Mouse (Mus musculus) intestine, embryonic 16.5 days (tissue): ENCODE data around the gene Cmc1. TPM values are rescaled to one million over a fixed set of nuclear protein-coding genes. Genes with fewer than 3 reads are reported as not detected.
A peak's percentile ranks its signal among the peaks of the same experiment; 100 is the strongest.
"Not testable (repeated sequence)": the region's sequence is repeated elsewhere in the genome, so short reads cannot be mapped to it uniquely, and the experiment has no call there.

ENCODE experiments used
- ATAC-seq: fragments of 200-750 bp; cut with Nextera tagmentation; 2 replicates; pipeline ENCODE4 v1.8.0; 2017; ENCODE audit warnings: moderate TSS enrichment, moderate library complexity
- H3K27ac ChIP-seq: fragments of 300-500 bp; sonication (generic); 2 replicates; pipeline ENCODE4 v1.5.1; 2014; ENCODE audit warnings: mild to moderate bottlenecking, low read length
- H3K27me3 ChIP-seq: fragments of 300-500 bp; sonication (generic); replicated peaks from 2 replicates; pipeline ENCODE4 v1.6.1; 2014; ENCODE audit warnings: low read length, control low read depth, mixed read lengths; ENCODE audit not compliant: control insufficient read depth, insufficient read depth
- H3K36me3 ChIP-seq: fragments of 300-500 bp; sonication (generic); 2 replicates; pipeline ENCODE4 v1.6.1; 2014; ENCODE audit warnings: low read length, control low read depth; ENCODE audit not compliant: control insufficient read depth, insufficient read depth
- H3K4me1 ChIP-seq: fragments of 300-500 bp; sonication (generic); 2 replicates; pipeline ENCODE4 v1.6.1; 2014; ENCODE audit warnings: low read length, control low read depth, mixed read lengths; ENCODE audit not compliant: control insufficient read depth, insufficient read depth
- H3K4me2 ChIP-seq: fragments of 300-500 bp; sonication (generic); 2 replicates; pipeline ENCODE4 v1.6.1; 2014; ENCODE audit warnings: low read depth, low read length, control low read depth
- H3K4me3 ChIP-seq: fragments of 300-500 bp; sonication (generic); 2 replicates; pipeline ENCODE4 v1.5.1; 2014; ENCODE audit warnings: mild to moderate bottlenecking, low read length
- H3K9ac ChIP-seq: fragments of 300-500 bp; sonication (generic); 2 replicates; pipeline ENCODE4 v1.6.1; 2014; ENCODE audit warnings: low read depth, low read length
- H3K9me3 ChIP-seq: fragments of 300-500 bp; sonication (generic); 2 replicates; pipeline ENCODE4 v1.6.1; 2016; ENCODE audit warnings: low read length, control low read depth; ENCODE audit not compliant: control insufficient read depth
- WGBS: fragments of 180-500 bp; shearing (Covaris S2); extraction: QIAGEN DNeasy Blood & Tissue Kit; methylation state at CpG from one replicate; pipeline ENCODE4 v1.1.7; 2014; 5-methylcytosine and 5-hydroxymethylcytosine counted together
- polyA plus RNA-seq: library from polyadenylated mRNA; unstranded; fragments of >200 nt; fragmentation: Nextera tagmentation; extraction: Ambion mirVana; gene quantifications from 2 replicates; pipeline ENCODE4 v1.2.1, GENCODE M21; 2015

Gene Cmc1
- polyA plus RNA-seq, 1 experiment from 2014 or later = 57.6 TPM

DNA sequence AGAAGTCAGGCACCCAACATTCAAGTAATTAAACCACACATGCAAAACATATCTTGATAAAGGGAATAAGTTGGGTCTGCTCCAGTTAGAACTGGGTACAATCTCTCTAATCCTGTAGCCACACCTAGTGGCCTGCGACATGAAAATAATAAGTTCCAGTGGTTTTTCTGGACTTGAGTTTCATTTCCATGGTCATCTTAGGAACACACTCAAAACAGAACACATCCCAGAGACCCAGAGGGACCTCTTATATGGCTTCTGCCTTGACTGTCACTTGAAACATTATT is 1.2 kb upstream of the Cmc1 start:
- Histone ChIP-seq H3K4me1 (0 out of 2 replicates have a peak, but pooled peaks cover 11% of the 10 kb centered on the region), H3K27ac (no peak overlapping the region), H3K4me2 (no peak overlapping the region), H3K9ac (no peak overlapping the region), H3K9me3 (no peaks in the 10 kb centered on the region), H3K4me3 (no peak overlapping the region), H3K36me3 (no peaks in the 10 kb centered on the region), H3K27me3 (no peaks in the 10 kb centered on the region)
- no peak for ATAC-seq
- WGBS = 98% methylated on average over 1 of the region's 1 CpGs

DNA sequence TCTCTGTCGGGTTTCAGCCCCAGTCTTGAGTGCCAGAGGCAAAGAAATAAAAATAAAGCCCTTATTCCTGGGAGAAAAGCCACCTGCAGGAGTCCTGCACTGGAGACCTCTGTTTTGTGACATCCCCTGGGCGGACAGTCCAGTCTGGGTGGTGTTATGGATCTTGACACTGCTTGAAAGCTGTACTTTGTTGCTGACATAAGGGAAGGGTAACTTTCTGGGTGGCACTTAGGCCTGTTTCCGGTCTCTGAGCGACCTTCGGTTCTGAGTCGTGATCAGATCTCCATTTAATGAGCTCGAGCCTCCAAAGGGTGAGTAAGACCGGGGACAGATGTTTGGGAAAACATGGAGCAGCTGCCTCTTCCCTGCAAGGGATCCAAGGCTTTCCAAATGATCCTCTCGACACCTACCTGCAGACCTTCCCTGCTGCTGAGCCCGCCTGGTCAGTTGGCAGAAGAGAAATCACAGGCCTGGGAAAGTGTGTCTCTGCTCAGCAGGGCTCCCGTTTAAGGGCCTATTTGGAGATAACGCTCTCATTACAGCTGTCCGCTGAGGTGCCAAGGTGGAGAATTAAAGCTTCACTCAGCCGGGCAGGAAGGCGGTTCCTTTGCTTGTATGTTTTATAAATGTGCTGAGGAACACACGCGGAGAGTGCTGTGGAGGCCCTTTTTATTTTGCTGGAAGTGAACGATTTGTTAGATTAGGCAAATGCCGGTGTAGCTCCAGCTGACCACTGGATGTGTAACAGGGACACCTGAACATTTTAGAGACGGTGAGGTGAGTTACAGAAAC is 648 bp upstream of the Cmc1 start:
- H3K27me3 ChIP-seq = no peaks in the 10 kb centered on the region
- peak overlapping the region; percentile 95 for H3K4me3 ChIP-seq
- 78% methylated on average over 20 of the region's 20 CpGs for WGBS
- H3K4me2 ChIP-seq = peak overlapping the region; percentile 32
- H3K36me3 ChIP-seq = no peaks in the 10 kb centered on the region
- no peaks in the 10 kb centered on the region for H3K9me3 ChIP-seq
- H3K9ac ChIP-seq = no peak overlapping the region
- ATAC-seq = no peak
- H3K4me1 ChIP-seq = 0 out of 2 replicates have a peak, but pooled peaks cover 11% of the 10 kb centered on the region
- H3K27ac ChIP-seq = no peak overlapping the region

DNA sequence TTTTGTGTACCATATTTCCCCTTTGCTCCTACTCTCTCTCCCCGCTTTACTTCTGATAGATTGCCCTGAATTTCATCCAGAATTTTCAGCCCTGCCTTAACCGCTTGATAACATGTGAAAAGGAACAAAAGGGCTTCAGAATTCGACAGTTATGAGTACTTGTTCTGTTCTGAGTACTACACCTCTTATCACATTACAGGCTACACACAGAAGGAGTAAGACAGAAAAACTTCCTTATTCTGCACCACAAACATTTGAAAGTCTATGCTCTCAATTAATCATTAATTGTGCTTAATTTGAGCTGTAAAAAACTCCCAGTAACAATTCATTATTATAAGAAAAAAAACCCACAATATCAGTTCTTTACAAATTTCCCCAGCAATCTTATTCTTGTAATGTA is 9.6 kb downstream of the Cmc1 start:
- H3K27ac ChIP-seq, H3K4me2 ChIP-seq, H3K36me3 ChIP-seq, H3K27me3 ChIP-seq, H3K4me1 ChIP-seq, H3K9ac ChIP-seq, ATAC-seq, H3K9me3 ChIP-seq, H3K4me3 ChIP-seq: not testable (repeated sequence)
- WGBS = 74% methylated on average over 2 of the region's 3 CpGs

DNA sequence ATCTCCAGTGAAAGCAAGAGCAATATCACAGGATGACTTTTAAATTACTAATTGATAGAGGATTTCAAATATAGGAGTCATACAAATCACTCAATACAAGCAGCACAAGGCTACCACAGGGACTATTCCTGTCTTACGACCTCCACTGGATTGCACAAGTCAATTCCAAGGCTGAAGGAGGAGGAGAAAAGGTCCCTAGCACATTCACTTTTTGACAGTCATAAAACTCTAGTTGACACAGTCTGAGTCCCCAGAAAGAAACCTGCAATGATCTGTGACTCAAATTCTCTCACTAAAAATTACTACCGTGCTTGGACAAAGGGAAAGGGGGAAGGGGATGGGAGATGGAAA is 39.6 kb downstream of the Cmc1 start:
- Histone ChIP-seq H3K36me3 (no peaks in the 10 kb centered on the region), H3K27me3 (no peaks in the 10 kb centered on the region), H3K4me2 (no peak overlapping the region), H3K27ac (no peak overlapping the region), H3K4me3 (no peak overlapping the region), H3K9me3 (no peaks in the 10 kb centered on the region), H3K4me1 (no peaks in the 10 kb centered on the region), H3K9ac (no peak overlapping the region)
- ATAC-seq = no peak
- 59% methylated on average over 2 of the region's 2 CpGs for WGBS

DNA sequence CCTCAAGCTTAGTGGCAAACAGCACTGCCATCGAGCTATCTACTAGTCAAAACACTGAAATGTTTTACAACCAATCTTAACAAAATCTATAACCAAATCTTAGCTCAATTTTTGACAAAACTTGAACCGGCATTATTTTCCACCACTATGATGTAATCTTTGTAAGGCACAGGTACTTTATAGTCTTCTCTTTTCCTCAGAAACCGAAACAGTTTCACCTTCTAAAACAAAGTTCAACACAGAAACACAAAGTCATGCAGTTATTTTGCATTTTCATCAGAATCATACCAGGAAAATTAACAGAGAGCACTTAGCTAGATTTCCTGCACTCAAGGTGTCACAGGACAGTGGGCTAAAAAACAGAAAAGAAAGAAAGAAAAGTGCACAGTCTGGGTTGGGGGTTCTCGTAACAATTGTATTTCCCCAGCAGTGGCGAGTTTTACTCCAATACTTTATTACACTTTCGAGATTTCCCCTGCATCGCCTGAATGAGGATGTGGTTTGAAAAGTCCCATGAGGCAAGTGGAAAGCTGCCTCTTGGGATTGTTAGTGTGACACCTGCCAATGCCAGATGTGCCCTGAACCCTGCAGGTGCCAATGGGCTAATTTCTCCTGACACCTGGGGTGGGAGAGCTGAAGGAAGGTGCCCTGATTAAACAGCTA is 40.1 kb downstream of the Cmc1 start:
- no peaks in the 10 kb centered on the region for H3K36me3 ChIP-seq
- ATAC-seq = no peak
- H3K27me3 ChIP-seq = no peaks in the 10 kb centered on the region
- H3K4me1 ChIP-seq = no peaks in the 10 kb centered on the region
- H3K9me3 ChIP-seq = no peaks in the 10 kb centered on the region
- WGBS = 86% methylated on average over 7 of the region's 7 CpGs
- no peak overlapping the region for H3K4me2 ChIP-seq
- no peak overlapping the region for H3K4me3 ChIP-seq
- no peak overlapping the region for H3K9ac ChIP-seq
- no peak overlapping the region for H3K27ac ChIP-seq

DNA sequence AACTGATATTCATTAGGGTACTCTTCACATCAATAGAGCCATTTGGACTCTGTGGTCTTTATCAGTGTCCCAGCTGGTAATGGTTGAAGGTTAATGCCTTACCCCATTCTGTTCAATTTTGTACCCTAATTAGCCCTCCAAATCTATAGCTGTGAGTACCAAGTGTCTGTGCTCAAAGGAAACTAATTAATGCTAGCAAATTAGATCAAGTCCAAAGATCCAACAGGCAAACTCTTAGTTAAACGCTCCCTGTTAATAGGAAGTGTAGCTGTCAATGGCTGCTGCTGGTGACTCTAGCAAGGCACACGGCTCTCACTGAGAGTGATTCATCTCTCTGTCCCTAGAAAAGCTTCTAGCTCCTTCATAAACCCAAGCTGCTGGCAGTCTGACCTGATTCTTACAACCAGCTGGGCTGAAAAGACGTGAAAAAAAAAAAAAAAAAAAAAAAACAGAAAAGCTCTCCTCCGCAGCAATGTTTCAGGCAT is 41.4 kb downstream of the Cmc1 start:
- Histone ChIP-seq H3K9me3 (no peaks in the 10 kb centered on the region), H3K36me3 (no peaks in the 10 kb centered on the region), H3K27ac (no peak overlapping the region), H3K4me3 (no peak overlapping the region), H3K9ac (no peak overlapping the region), H3K27me3 (no peaks in the 10 kb centered on the region), H3K4me1 (no peaks in the 10 kb centered on the region), H3K4me2 (no peak overlapping the region)
- no peak for ATAC-seq
- WGBS = 65% methylated on average over 4 of the region's 4 CpGs

DNA sequence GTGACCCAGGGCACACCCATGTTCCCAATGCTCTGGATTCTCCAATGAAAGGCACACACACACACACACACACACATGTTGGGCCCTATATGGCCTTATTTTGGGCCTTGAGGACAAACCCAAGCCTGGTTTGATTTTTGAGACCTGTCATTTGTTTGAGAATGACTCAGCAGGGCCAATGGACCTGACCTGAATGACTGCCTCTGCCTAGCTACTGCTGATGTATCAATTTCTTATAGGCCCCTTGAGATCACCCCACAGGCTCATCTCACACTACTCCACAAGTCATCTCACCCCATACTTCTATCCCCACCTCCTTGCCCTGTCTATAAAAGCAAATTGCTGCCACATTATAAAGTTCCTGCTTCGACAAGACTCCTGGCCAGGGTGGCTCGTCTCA is 48.2 kb downstream of the Cmc1 start:
- ATAC-seq = no peak
- 94% methylated on average over 2 of the region's 2 CpGs for WGBS

DNA sequence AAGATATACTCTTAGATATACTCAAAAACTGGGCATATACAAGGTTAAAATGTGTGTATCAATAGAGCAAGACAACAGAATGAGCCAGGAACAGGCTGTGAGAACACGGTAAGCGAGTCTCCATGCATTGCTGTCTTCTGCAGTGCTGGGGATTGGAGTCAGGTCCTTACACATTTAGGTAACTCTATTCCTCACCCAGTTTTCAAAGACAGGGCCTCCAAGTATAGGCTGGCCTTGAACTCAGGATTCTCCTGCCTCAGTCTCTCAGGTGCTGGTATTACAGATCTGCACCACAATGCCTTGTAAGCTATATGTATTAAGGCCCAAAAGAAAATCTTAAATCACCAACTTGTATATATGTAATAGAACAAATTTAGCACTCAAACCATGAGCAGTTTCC is 49.5 kb downstream of the Cmc1 start:
- 97% methylated on average over 2 of the region's 2 CpGs for WGBS
- Histone ChIP-seq H3K4me1 (no peaks in the 10 kb centered on the region), H3K27ac (no peak overlapping the region), H3K27me3 (no peaks in the 10 kb centered on the region), H3K36me3 (no peaks in the 10 kb centered on the region), H3K4me2 (no peak overlapping the region), H3K9ac (no peak overlapping the region), H3K9me3 (no peaks in the 10 kb centered on the region), H3K4me3 (no peak overlapping the region)
- no peak for ATAC-seq

More for the DNA sequence above, 48.2 kb downstream of the Cmc1 start:
- Histone ChIP-seq H3K9ac (no peak overlapping the region), H3K36me3 (no peaks in the 10 kb centered on the region), H3K4me1 (no peaks in the 10 kb centered on the region), H3K27me3 (no peaks in the 10 kb centered on the region), H3K4me2 (no peak overlapping the region), H3K27ac (no peak overlapping the region), H3K4me3 (no peak overlapping the region), H3K9me3 (no peaks in the 10 kb centered on the region)

DNA sequence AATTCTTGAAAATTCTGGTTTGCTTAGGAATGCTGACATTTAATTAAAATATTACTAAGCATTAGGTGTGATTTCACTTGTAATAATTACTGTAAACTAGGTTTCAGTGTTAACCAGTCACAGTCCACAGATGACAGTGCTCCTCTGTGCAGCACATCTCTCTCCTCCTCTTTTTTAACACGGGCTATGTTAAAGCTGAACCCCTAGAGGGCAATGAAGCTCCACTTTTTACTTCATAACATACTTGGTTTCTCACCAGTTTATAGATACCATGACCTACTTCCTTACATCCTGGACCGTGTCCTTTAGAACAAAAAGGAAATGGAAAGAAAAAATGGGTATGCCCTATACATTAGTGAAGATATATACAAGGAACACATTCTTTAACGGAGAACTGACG is 50.6 kb downstream of the Cmc1 start:
- 0 out of 2 replicates have a peak, but pooled peaks have one; percentile 28 for ATAC-seq
- 45% methylated on average over 4 of the region's 4 CpGs for WGBS
- H3K36me3 ChIP-seq = no peaks in the 10 kb centered on the region

More for the DNA sequence above, 50.6 kb downstream of the Cmc1 start:
- H3K9ac ChIP-seq = no peak overlapping the region
- no peaks in the 10 kb centered on the region for H3K27me3 ChIP-seq
- H3K27ac ChIP-seq = no peak overlapping the region
- H3K9me3 ChIP-seq = no peaks in the 10 kb centered on the region
- no peak overlapping the region for H3K4me3 ChIP-seq
- H3K4me2 ChIP-seq = no peak overlapping the region
- H3K4me1 ChIP-seq = no peaks in the 10 kb centered on the region
